Mouse (Mus musculus): ENCODE data around the gene Itm2a. TPM values are rescaled to one million over a fixed set of nuclear protein-coding genes. Genes with fewer than 3 reads are reported as not detected.

The Itm2a gene
- polyA plus RNA-seq, 1 experiment from 2014 or later = 492 TPM

DNA sequence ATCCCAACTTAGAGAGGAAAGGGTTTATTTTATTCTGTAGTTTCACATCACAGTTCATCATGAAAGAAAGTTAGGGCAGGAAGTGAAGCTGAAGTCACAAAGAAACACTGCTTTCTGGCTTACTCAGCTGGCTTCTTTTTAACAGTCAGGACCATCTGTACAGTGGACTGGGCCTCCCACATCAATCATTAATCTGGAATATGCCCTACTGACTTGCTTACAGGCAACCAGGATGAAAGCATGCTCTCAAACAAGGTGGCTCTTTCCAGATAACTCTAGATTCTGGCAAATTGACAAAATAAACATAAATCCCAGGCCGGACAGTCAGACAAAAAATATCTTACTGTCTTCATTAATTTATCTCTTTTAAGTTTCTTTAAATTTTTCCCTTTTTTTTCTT is 27.8 kb downstream of the Itm2a start:
- no peak for ATAC-seq (replicated peaks; ENCODE audit: low FRiP score)
- 61% methylated on average over 1 of the region's 1 CpGs for WGBS

More for the DNA sequence above, 27.8 kb downstream of the Itm2a start:
- Histone ChIP-seq H3K27me3 (replicated peaks; ENCODE audit: control insufficient read depth, insufficient read depth, low read length) (no peaks in the 10 kb centered on the region), H3K36me3 (ENCODE audit: control insufficient read depth, insufficient read depth, low read length) (no peaks in the 10 kb centered on the region), H3K9ac (ENCODE audit: low read depth, low read length) (no peak overlapping the region), H3K9me3 (ENCODE audit: control insufficient read depth, low read length) (no peaks in the 10 kb centered on the region), H3K4me2 (no peak overlapping the region), H3K4me3 (ENCODE audit: low read depth, low read length) (no peak overlapping the region), H3K4me1 (replicated peaks; ENCODE audit: control insufficient read depth, insufficient read depth, low read length) (no peaks in the 10 kb centered on the region), H3K27ac (ENCODE audit: low read depth, low read length) (no peak overlapping the region)
- DNase-seq (ENCODE audit: low spot score) = no peak

Other genes with a start within 250 kb of the Itm2a start
- gene Gpr174, start 147.5 kb downstream of the Itm2a start, polyA plus RNA-seq (2014; fragmentation: Nextera tagmentation; extraction: Ambion mirVana) = 0.10 and 0.27 TPM in 2 replicates

Measured in liver, embryonic 11.5 days (tissue).